Mouse (Mus musculus): Measurements from ENCODE around the gene Mmrn2. TPM values are rescaled to one million over a fixed set of nuclear protein-coding genes. Genes with fewer than 3 reads are reported as not detected.

The Mmrn2 gene
- total RNA-seq, 2 experiments from 2014 or later, result 2.7 to 5.2 TPM

Other genes with a start within 250 kb of the Mmrn2 start
- under 1 TPM in 1 of 2 experiments, not detected in 1; 0.10 TPM for gene Npy4r, start 223.0 kb upstream of the Mmrn2 start, total RNA-seq (2021)
- 1 to 10 TPM; 2.7 to 7.0 TPM for gene Gprin2, start 173.8 kb upstream of the Mmrn2 start, total RNA-seq (2021)
- gene Syt15, start 155.9 kb upstream of the Mmrn2 start, total RNA-seq (2021), result 1 to 10 TPM; 1.1 to 1.7 TPM
- 10 to 100 TPM in 1 of 2 experiments, 1 to 10 TPM in 1; 9.7 to 14.5 TPM for gene Shld2, start 65.0 kb upstream of the Mmrn2 start, total RNA-seq (2021)
- 100 to 1,000 TPM; 364 to 392 TPM for gene Glud1, start 64.7 kb upstream of the Mmrn2 start, total RNA-seq (2021)
- not detected for gene Fam25c, start 20.0 kb upstream of the Mmrn2 start, total RNA-seq (2021)
- gene Sncg, start 676 bp upstream of the Mmrn2 start, total RNA-seq (2021), result 1 to 10 TPM; 2.1 to 4.4 TPM
- gene Bmpr1a, start 127.9 kb downstream of the Mmrn2 start, total RNA-seq (2021), result 10 to 100 TPM; 38.3 to 41.4 TPM
- gene 9230112D13Rik, start 147.3 kb downstream of the Mmrn2 start, total RNA-seq (2021), result not detected
- 1 to 10 TPM; 2.7 to 2.8 TPM for gene Ldb3, start 213.2 kb downstream of the Mmrn2 start, total RNA-seq (2021)
- not detected for gene Opn4, start 224.7 kb downstream of the Mmrn2 start, total RNA-seq (2021)